Mouse (Mus musculus) heart, embryonic 11.5 days (tissue): Measurements from ENCODE around the gene Usp2. TPM values are rescaled to one million over a fixed set of nuclear protein-coding genes. Genes with fewer than 3 reads are reported as not detected.
A peak's percentile ranks its signal among the peaks of the same experiment; 100 is the strongest.

Source experiments
- ATAC-seq: fragments of 200-750 bp; cut with Nextera tagmentation; replicated peaks from 2 replicates; pipeline ENCODE4 v1.8.0; 2017; ENCODE audit warnings: moderate library complexity; ENCODE audit not compliant: insufficient number of reproducible peaks, low FRiP score, low TSS enrichment
- H3K27ac ChIP-seq: fragments of 300-500 bp; sonication (generic); 2 replicates; pipeline ENCODE4 v1.5.1; 2014; ENCODE audit warnings: mild to moderate bottlenecking, low read depth, low read length
- H3K27me3 ChIP-seq: fragments of 300-500 bp; sonication (generic); 2 replicates; pipeline ENCODE4 v1.6.1; 2014; ENCODE audit warnings: mild to moderate bottlenecking, low read length, mixed read lengths; ENCODE audit not compliant: control insufficient read depth, insufficient read depth
- H3K36me3 ChIP-seq: fragments of 300-500 bp; sonication (generic); 2 replicates; pipeline ENCODE4 v1.6.1; 2014; ENCODE audit warnings: mild to moderate bottlenecking, low read length, moderate library complexity, mixed read lengths; ENCODE audit not compliant: control insufficient read depth, insufficient read depth
- H3K4me1 ChIP-seq: fragments of 300-500 bp; sonication (generic); 2 replicates; pipeline ENCODE4 v1.6.1; 2014; ENCODE audit warnings: low read length; ENCODE audit not compliant: control insufficient read depth, insufficient read depth
- H3K4me2 ChIP-seq: fragments of 300-500 bp; sonication (generic); 2 replicates; pipeline ENCODE4 v1.6.1; 2014; ENCODE audit warnings: mild to moderate bottlenecking, moderate library complexity
- H3K4me3 ChIP-seq: fragments of 300-500 bp; sonication (generic); 2 replicates; pipeline ENCODE4 v1.5.1; 2014; ENCODE audit warnings: low read depth, low read length
- H3K9ac ChIP-seq: fragments of 300-500 bp; sonication (generic); 2 replicates; pipeline ENCODE4 v1.6.1; 2014; ENCODE audit warnings: mild to moderate bottlenecking, low read depth, low read length, moderate library complexity
- H3K9me3 ChIP-seq: fragments of 300-500 bp; sonication (generic); replicated peaks from 2 replicates; pipeline ENCODE4 v1.6.1; 2016; ENCODE audit warnings: low read length; ENCODE audit not compliant: control insufficient read depth
- WGBS: fragments of 180-500 bp; shearing (Covaris S2); extraction: QIAGEN DNeasy Blood & Tissue Kit; methylation state at CpG from one replicate; pipeline ENCODE4 v1.1.7; 2014; ENCODE audit not compliant: insufficient replicate concordance; 5-methylcytosine and 5-hydroxymethylcytosine counted together
- polyA plus RNA-seq: library from polyadenylated mRNA; unstranded; fragments of >200 nt; fragmentation: Nextera tagmentation; extraction: Ambion mirVana; gene quantifications from 2 replicates; pipeline ENCODE4 v1.2.1, GENCODE M21; 2014

Gene Usp2
- polyA plus RNA-seq, 1 experiment from 2014 or later: 53.8 TPM

DNA sequence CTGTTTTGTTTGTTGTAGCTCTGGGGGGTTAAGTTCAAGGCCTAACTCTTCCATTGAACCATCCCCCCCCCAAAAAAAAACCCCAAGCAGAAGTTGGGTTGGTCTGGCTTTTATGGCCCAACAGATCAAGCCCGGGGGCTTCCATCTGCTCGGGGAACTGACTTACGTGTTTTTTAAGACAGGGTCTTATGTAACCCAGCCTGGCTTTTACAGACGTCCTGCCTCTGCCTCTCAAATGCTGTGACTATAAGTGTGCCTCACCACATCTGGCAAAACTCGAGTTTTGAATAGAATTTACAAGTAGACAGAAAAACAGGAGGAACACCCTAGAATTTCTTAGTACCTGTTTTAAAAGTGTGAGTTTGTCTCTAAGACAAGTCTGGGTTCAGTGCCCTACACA is 14.8 kb downstream of the Usp2 start:
- no peak for ATAC-seq
- WGBS: 75% methylated on average over 5 of the region's 5 CpGs
- H3K36me3 ChIP-seq: no peaks in the 10 kb centered on the region
- no peak overlapping the region for H3K27ac ChIP-seq
- H3K27me3 ChIP-seq: no peaks in the 10 kb centered on the region; the same call in 1 of the 2 replicates
- peaks cover 53% of the 10 kb centered on the region for H3K4me1 ChIP-seq
- H3K4me3 ChIP-seq: no peak overlapping the region
- H3K9ac ChIP-seq: no peak overlapping the region
- no peak overlapping the region for H3K4me2 ChIP-seq
- H3K9me3 ChIP-seq: no peaks in the 10 kb centered on the region

DNA sequence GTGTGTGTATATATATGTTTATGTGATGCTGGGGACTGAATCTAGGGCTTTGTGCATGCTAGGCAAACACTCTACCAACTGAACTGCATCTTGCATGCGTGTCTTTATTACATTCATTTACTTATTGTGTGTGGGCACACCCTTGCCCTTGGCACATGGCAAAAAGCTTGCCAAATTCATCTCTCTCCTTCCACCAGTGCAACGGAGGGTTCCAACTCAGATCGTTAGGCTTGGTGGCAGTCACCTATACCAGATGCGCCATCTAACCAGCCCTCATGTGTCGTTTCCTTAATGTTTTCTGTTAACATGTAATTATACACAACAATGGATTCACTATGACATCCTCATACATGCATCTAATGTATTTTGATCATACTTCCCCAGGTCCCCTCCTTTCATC is 15.4 kb downstream of the Usp2 start:
- H3K27ac ChIP-seq: no peak overlapping the region

DNA sequence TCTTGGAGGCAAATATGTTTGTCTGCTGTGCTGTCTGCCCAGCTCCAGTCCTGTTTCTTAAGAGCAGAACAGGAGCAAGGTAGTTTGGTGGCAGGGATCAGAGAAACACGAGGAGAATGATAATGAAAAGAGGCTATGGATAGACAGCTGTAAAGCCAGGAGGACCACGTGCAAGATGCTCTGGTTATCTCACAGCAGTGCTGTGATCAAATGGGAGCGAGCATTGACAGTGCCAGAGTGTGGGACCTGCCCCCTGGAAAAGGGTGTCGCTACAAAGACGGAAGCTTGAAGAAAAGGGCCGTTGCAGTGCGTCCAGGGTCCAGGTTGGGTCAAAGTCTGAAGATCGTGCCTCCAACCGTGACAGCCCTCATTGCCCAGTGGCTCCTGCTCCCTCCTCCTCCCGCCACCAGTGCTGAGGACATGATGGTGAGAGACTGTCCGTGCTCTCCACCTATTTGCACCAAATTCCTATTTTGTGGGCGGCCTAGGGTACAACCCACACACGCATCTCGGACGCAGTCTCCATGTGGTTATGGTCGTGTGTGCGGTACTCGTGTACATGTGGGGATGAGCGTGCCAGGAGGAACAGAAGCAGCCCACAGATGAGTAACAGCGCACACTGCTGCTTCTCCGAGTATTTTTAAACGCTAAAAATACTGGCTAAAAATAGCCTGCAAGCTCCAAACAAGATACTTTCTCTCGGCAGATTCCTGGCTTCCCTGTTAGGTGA is 16.7 kb downstream of the Usp2 start:
- peaks cover 52% of the 10 kb centered on the region for H3K4me1 ChIP-seq
- no peaks in the 10 kb centered on the region for H3K36me3 ChIP-seq
- 5% methylated on average over 23 of the region's 23 CpGs for WGBS
- peak overlapping the region; percentile 73 for H3K4me3 ChIP-seq
- H3K27me3 ChIP-seq: no peaks in the 10 kb centered on the region; the same call in 1 of the 2 replicates
- peak overlapping the region; percentile 81 for H3K27ac ChIP-seq
- peak overlapping the region; percentile 55 for H3K9ac ChIP-seq
- no peaks in the 10 kb centered on the region for H3K9me3 ChIP-seq
- no peak for ATAC-seq
- H3K4me2 ChIP-seq: peak overlapping the region; percentile 99

More for the DNA sequence above, 15.4 kb downstream of the Usp2 start:
- ATAC-seq: no peak
- Histone ChIP-seq H3K9me3 (no peaks in the 10 kb centered on the region), H3K4me3 (no peak overlapping the region), H3K9ac (no peak overlapping the region), H3K27me3 (no peaks in the 10 kb centered on the region; the same call in 1 of the 2 replicates), H3K4me1 (peaks cover 54% of the 10 kb centered on the region), H3K36me3 (no peaks in the 10 kb centered on the region), H3K4me2 (no peak overlapping the region)
- WGBS: 85% methylated on average over 5 of the region's 5 CpGs

DNA sequence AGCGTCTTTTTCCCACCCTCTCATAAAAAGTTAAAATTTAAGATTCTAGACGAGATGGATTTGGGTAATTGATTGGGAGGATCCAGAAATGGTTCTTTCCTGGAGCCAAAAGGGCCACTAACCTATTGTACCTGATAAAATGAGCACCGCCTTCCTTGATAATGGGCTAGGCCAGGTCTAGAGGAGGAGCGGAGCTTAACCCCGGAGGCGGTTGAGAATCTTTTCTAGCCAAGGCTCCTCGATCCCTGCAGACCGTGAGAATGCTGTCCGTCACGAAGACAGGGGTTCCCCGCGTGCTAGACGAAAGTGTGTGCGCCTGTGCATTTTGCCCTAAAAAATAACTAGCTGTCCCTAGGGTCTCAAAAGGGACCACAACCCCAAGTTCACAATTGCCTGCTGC is 17.4 kb downstream of the Usp2 start:
- H3K27me3 ChIP-seq: no peaks in the 10 kb centered on the region; the same call in 1 of the 2 replicates
- H3K4me1 ChIP-seq: peaks cover 51% of the 10 kb centered on the region
- WGBS: 0% methylated on average over 14 of the region's 14 CpGs
- H3K27ac ChIP-seq: peak overlapping the region; percentile 81
- ATAC-seq: no peak
- H3K9ac ChIP-seq: peak overlapping the region; percentile 61; the same call in 1 of the 2 replicates
- no peaks in the 10 kb centered on the region for H3K36me3 ChIP-seq
- H3K9me3 ChIP-seq: no peaks in the 10 kb centered on the region
- peak overlapping the region; percentile 99 for H3K4me2 ChIP-seq
- H3K4me3 ChIP-seq: peak overlapping the region; percentile 73

DNA sequence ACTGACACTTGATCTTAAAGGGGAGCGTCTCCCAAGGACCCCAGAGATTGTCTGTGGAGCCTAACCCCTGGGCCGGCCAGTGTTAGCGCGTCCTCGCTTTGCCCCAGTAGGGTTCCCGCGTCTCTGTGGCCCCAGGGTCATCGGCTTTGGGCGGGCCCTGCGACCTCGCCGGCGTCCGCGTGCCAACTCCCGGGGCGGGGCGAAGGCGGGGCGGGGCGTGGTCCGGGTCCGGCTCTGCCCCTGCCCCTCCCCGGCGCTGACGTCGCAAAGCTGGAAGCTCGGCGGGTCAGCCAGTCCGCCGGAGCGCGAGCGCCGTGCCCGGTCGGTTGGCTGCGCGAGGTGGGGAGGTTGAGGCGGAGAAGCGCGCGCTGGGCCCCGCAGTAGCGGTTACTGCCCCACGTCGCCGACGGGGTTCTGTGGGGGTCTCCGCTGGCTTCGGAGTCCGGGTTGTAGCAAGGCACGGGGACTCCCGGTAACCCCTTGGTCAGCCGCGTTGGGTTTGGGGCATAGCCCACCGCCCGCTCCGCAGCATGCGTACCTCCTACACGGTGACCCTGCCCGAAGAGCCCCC is 17.9 kb downstream of the Usp2 start:
- WGBS: under 1% methylated on average over 62 of the region's 62 CpGs
- Histone ChIP-seq H3K4me2 (peak overlapping the region; percentile 99), H3K27me3 (no peaks in the 10 kb centered on the region; the same call in 1 of the 2 replicates), H3K36me3 (no peaks in the 10 kb centered on the region), H3K9me3 (no peaks in the 10 kb centered on the region), H3K27ac (peak overlapping the region; percentile 81), H3K4me3 (peak overlapping the region; percentile 73), H3K4me1 (peaks cover 57% of the 10 kb centered on the region), H3K9ac (peak overlapping the region; percentile 92)
- ATAC-seq: peak; percentile 82

DNA sequence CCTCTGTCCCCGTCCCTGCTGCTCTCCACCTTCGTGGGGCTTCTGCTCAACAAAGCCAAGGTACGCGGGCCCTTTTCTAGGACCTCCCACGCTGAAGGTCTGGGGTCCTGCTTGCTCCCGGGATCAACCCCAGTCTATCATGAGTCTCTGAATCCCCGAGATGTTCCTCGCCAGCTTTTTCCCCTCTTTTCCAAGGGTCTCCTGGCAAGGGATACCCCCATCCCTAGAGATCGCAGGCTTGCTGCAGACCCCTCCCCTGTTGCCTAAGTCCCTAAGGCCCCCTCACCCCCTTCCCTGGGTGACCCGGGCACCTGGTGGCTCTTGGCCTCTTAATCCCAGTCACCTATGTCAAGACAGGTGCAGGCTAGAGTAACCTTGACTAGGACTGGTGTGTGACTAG is 18.5 kb downstream of the Usp2 start:
- Histone ChIP-seq H3K9me3 (no peaks in the 10 kb centered on the region), H3K36me3 (no peaks in the 10 kb centered on the region), H3K4me3 (peak overlapping the region; percentile 73), H3K27me3 (no peaks in the 10 kb centered on the region; the same call in 1 of the 2 replicates), H3K4me1 (peaks cover 59% of the 10 kb centered on the region), H3K9ac (peak overlapping the region; percentile 92), H3K4me2 (peak overlapping the region; percentile 99), H3K27ac (peak overlapping the region; percentile 81)
- WGBS: 3% methylated on average over 10 of the region's 10 CpGs
- ATAC-seq: no peak

DNA sequence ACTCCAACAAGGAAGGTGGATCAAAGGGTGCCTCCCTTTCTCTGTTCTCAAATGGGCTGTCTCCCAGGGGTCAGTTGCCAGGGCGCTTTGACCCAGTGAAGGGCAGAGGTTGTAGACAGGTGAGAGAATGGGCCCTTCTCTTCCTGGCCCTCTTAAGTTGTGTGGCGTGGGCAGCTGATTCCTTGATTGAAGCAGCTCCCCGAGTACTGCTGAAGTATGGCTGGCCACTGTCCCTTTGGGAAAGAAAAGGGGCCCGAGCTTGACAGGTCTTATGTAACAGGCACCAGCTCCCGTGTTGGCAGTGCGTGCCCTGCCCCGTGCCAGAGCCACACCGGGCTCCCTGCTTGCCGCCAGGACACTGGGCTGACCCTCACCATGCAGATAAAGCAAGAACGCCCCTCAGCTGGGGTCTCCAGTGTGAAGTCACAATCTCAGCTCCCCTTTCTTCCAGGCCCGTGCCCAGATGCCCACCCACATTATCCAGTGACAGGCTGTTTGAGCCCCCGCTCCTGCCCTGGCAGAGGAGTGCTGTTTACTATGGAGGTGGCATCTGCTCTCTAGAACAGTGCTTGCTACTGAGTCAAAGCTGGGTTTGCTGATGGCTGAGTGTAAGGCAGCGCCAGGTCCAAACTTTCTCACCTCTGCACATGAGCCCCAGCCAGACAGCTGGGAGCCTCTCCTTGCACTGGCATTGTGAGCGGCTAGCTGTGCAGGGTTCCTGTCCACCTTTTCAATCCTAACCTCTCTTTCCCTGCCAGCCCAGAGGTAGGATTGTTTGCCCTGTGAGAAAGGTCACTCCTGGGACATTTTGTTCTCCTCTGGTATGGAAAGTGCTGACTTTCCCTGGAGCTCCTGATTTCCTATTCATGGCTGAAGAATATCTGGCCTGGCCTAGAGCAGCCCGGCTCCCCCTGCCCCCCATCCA is 19.2 kb downstream of the Usp2 start:
- peak overlapping the region; percentile 99 for H3K4me2 ChIP-seq
- no peak for ATAC-seq
- H3K27me3 ChIP-seq: no peaks in the 10 kb centered on the region; the same call in 1 of the 2 replicates
- WGBS: 49% methylated on average over 15 of the region's 15 CpGs
- H3K9ac ChIP-seq: peak overlapping the region; percentile 92
- H3K27ac ChIP-seq: peak overlapping the region; percentile 59
- H3K4me3 ChIP-seq: peak overlapping the region; percentile 73
- H3K4me1 ChIP-seq: peaks cover 55% of the 10 kb centered on the region
- peaks cover 2% of the 10 kb centered on the region; the same call in 1 of the 2 replicates for H3K36me3 ChIP-seq
- no peaks in the 10 kb centered on the region for H3K9me3 ChIP-seq

DNA sequence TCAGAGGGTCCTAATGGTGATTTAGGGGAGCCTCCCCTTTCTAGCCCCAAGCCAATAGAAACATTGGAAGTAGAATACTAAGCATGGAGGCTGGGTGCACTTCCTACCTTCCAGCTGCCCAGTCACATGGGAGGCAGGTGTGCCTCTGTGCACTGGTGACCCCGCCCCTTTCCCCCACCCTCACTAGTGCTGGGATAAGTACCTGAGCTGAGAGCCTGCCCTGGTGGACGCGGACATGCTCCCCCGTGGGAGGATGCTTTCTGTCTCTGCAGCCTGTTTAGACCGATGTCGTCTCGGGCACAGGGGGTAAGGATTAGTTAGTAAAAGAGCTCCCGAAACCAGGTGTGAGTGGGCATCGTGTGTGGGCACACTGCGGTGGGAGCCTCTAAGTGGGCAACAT is 20.1 kb downstream of the Usp2 start:
- H3K36me3 ChIP-seq: peaks cover 8% of the 10 kb centered on the region; the same call in 1 of the 2 replicates
- no peaks in the 10 kb centered on the region for H3K9me3 ChIP-seq
- WGBS: 41% methylated on average over 10 of the region's 10 CpGs
- peak overlapping the region; percentile 99 for H3K4me2 ChIP-seq
- H3K9ac ChIP-seq: no peak overlapping the region
- H3K4me1 ChIP-seq: peaks cover 55% of the 10 kb centered on the region
- H3K27me3 ChIP-seq: no peaks in the 10 kb centered on the region; the same call in 1 of the 2 replicates
- no peak overlapping the region; the same call in 1 of the 2 replicates for H3K4me3 ChIP-seq
- peak overlapping the region; percentile 88 for H3K27ac ChIP-seq
- no peak for ATAC-seq
